Mouse (Mus musculus): ENCODE results near the gene Tctex1d1. TPM values are rescaled to one million over a fixed set of nuclear protein-coding genes. Genes with fewer than 3 reads are reported as not detected.

Tctex1d1 gene
- polyA plus RNA-seq, 1 experiment from 2014 or later = 0.31 TPM

- Histone ChIP-seq H3K4me1 (peaks cover 12% of the 10 kb centered on the region), H3K27me3 (ENCODE audit: poor library complexity, severe bottlenecking) (peaks cover 5% of the 10 kb centered on the region; the same call in 1 of the 2 replicates), H3K27ac (no peak overlapping the region), H3K9me3 (no peaks in the 10 kb centered on the region), H3K36me3 (replicated peaks) (no peaks in the 10 kb centered on the region), H3K4me3 (no peak overlapping the region)
- 86% methylated on average over 11 of the region's 11 CpGs for WGBS
- no peak for DNase-seq (ENCODE audit: extremely low spot score, low spot score)
These were observed 12.4 kb downstream of the Tctex1d1 start for GRCm38 (mm10) chr4:102990595-102991340.

- DNase-seq (ENCODE audit: extremely low spot score, low spot score) = no peak
These were observed 13.3 kb downstream of the Tctex1d1 start for GRCm38 (mm10) chr4:102991685-102992084.

GRCm38 (mm10) chr4:103004681-103005080 is 26.3 kb downstream of the Tctex1d1 start:
- H3K4me3 ChIP-seq = no peak overlapping the region
- DNase-seq (ENCODE audit: extremely low spot score, low spot score) = no peak
- WGBS = 93% methylated on average over 4 of the region's 4 CpGs
- H3K9me3 ChIP-seq = no peaks in the 10 kb centered on the region
- no peak overlapping the region for H3K27ac ChIP-seq
- no peaks in the 10 kb centered on the region for H3K27me3 ChIP-seq (ENCODE audit: poor library complexity, severe bottlenecking)
- no peaks in the 10 kb centered on the region for H3K36me3 ChIP-seq (replicated peaks)
- H3K4me1 ChIP-seq = peaks cover 16% of the 10 kb centered on the region

More at GRCm38 (mm10) chr4:102991685-102992084, 13.3 kb downstream of the Tctex1d1 start:
- no peaks in the 10 kb centered on the region for H3K9me3 ChIP-seq
- peaks cover 5% of the 10 kb centered on the region; the same call in 1 of the 2 replicates for H3K27me3 ChIP-seq (ENCODE audit: poor library complexity, severe bottlenecking)
- WGBS = 52% methylated on average over 3 of the region's 3 CpGs
- H3K27ac ChIP-seq = no peak overlapping the region
- no peak overlapping the region for H3K4me3 ChIP-seq
- no peaks in the 10 kb centered on the region for H3K36me3 ChIP-seq (replicated peaks)
- H3K4me1 ChIP-seq = peaks cover 12% of the 10 kb centered on the region

- WGBS = 67% methylated on average over 15 of the region's 15 CpGs
- H3K27ac ChIP-seq = peak overlapping the region; percentile 74
These were observed 27.0 kb downstream of the Tctex1d1 start for GRCm38 (mm10) chr4:103005190-103005945.

GRCm38 (mm10) chr4:103006266-103006665 is 27.9 kb downstream of the Tctex1d1 start:
- no peak for DNase-seq (ENCODE audit: extremely low spot score, low spot score)
- Histone ChIP-seq H3K4me3 (no peak overlapping the region), H3K4me1 (peaks cover 16% of the 10 kb centered on the region), H3K27me3 (ENCODE audit: poor library complexity, severe bottlenecking) (no peaks in the 10 kb centered on the region), H3K27ac (peak overlapping the region; percentile 74), H3K36me3 (replicated peaks) (no peaks in the 10 kb centered on the region), H3K9me3 (no peaks in the 10 kb centered on the region)
- WGBS = 83% methylated on average over 5 of the region's 5 CpGs

More at GRCm38 (mm10) chr4:103005190-103005945, 27.0 kb downstream of the Tctex1d1 start:
- Histone ChIP-seq H3K9me3 (no peaks in the 10 kb centered on the region), H3K27me3 (ENCODE audit: poor library complexity, severe bottlenecking) (no peaks in the 10 kb centered on the region), H3K4me3 (no peak overlapping the region), H3K36me3 (replicated peaks) (no peaks in the 10 kb centered on the region), H3K4me1 (peaks cover 16% of the 10 kb centered on the region)
- DNase-seq (ENCODE audit: extremely low spot score, low spot score) = no peak

GRCm38 (mm10) chr4:103006943-103007418 is 28.6 kb downstream of the Tctex1d1 start:
- Histone ChIP-seq H3K36me3 (replicated peaks) (no peaks in the 10 kb centered on the region), H3K4me1 (peaks cover 21% of the 10 kb centered on the region), H3K27me3 (ENCODE audit: poor library complexity, severe bottlenecking) (no peaks in the 10 kb centered on the region), H3K27ac (no peak overlapping the region), H3K9me3 (no peaks in the 10 kb centered on the region), H3K4me3 (no peak overlapping the region)
- WGBS = 61% methylated on average over 4 of the region's 4 CpGs
- no peak for DNase-seq (ENCODE audit: extremely low spot score, low spot score)

- H3K27me3 ChIP-seq (ENCODE audit: poor library complexity, severe bottlenecking) = no peaks in the 10 kb centered on the region
- H3K27ac ChIP-seq = no peak overlapping the region
- no peaks in the 10 kb centered on the region for H3K36me3 ChIP-seq (replicated peaks)
- no peaks in the 10 kb centered on the region for H3K9me3 ChIP-seq
- DNase-seq (ENCODE audit: extremely low spot score, low spot score) = no peak
- H3K4me1 ChIP-seq = peaks cover 43% of the 10 kb centered on the region
- no peak overlapping the region for H3K4me3 ChIP-seq
- WGBS = 90% methylated on average over 4 of the region's 4 CpGs
These were observed 32.3 kb downstream of the Tctex1d1 start for GRCm38 (mm10) chr4:103010734-103011133.

GRCm38 (mm10) chr4:103011823-103012222 is 33.4 kb downstream of the Tctex1d1 start:
- WGBS = 46% methylated on average over 7 of the region's 7 CpGs
- Histone ChIP-seq H3K27me3 (ENCODE audit: poor library complexity, severe bottlenecking) (no peaks in the 10 kb centered on the region), H3K4me1 (peaks cover 32% of the 10 kb centered on the region), H3K9me3 (no peaks in the 10 kb centered on the region), H3K4me3 (no peak overlapping the region), H3K27ac (no peak overlapping the region), H3K36me3 (replicated peaks) (no peaks in the 10 kb centered on the region)
- no peak for DNase-seq (ENCODE audit: extremely low spot score, low spot score)

- Histone ChIP-seq H3K27ac (peak overlapping the region; percentile 30; the same call in 1 of the 2 replicates), H3K4me3 (peak overlapping the region; percentile 8; the same call in 1 of the 2 replicates), H3K4me1 (peaks cover 27% of the 10 kb centered on the region), H3K9me3 (no peaks in the 10 kb centered on the region), H3K36me3 (replicated peaks) (no peaks in the 10 kb centered on the region), H3K27me3 (ENCODE audit: poor library complexity, severe bottlenecking) (no peaks in the 10 kb centered on the region)
- WGBS = 4% methylated on average over 4 of the region's 4 CpGs
- no peak for DNase-seq (ENCODE audit: extremely low spot score, low spot score)
These were observed 35.1 kb downstream of the Tctex1d1 start for GRCm38 (mm10) chr4:103013490-103013889.

GRCm38 (mm10) chr4:103026621-103027020 is 48.2 kb downstream of the Tctex1d1 start, which contains the start of gene Insl5:
Gene Insl5 (minus strand): TSS chr4:103026842.
- Histone ChIP-seq H3K27ac (no peak within 1 kb of the TSS), H3K36me3 (replicated peaks) (no peaks in the 10 kb centered on the region), H3K27me3 (ENCODE audit: poor library complexity, severe bottlenecking) (no peaks in the 10 kb centered on the region), H3K9me3 (no peaks in the 10 kb centered on the region), H3K4me3 (no peak within 1 kb of the TSS), H3K4me1 (0 out of 2 replicates have a peak, but pooled peaks cover 3% of the 10 kb centered on the region)
- DNase-seq (ENCODE audit: extremely low spot score, low spot score) = no peak
- WGBS = 96% methylated on average over 4 of the region's 4 CpGs

GRCm38 (mm10) chr4:103027745-103028144 is 49.3 kb downstream of the Tctex1d1 start:
- Histone ChIP-seq H3K4me3 (no peak overlapping the region), H3K36me3 (replicated peaks) (no peaks in the 10 kb centered on the region)
- DNase-seq (ENCODE audit: extremely low spot score, low spot score) = no peak

GRCm38 (mm10) chr4:103028177-103029088 is 50.0 kb downstream of the Tctex1d1 start:
- 0 out of 2 replicates have a peak, but pooled peaks cover 3% of the 10 kb centered on the region for H3K4me1 ChIP-seq
- WGBS = 82% methylated on average over 13 of the region's 13 CpGs
- no peaks in the 10 kb centered on the region for H3K9me3 ChIP-seq
- no peaks in the 10 kb centered on the region for H3K27me3 ChIP-seq (ENCODE audit: poor library complexity, severe bottlenecking)
- no peak overlapping the region for H3K4me3 ChIP-seq
- DNase-seq (ENCODE audit: extremely low spot score, low spot score) = no peak
- H3K27ac ChIP-seq = no peak overlapping the region
- no peaks in the 10 kb centered on the region for H3K36me3 ChIP-seq (replicated peaks)

More at GRCm38 (mm10) chr4:103027745-103028144, 49.3 kb downstream of the Tctex1d1 start:
- 90% methylated on average over 7 of the region's 7 CpGs for WGBS
- H3K27ac ChIP-seq = no peak overlapping the region
- no peaks in the 10 kb centered on the region for H3K9me3 ChIP-seq
- H3K4me1 ChIP-seq = 0 out of 2 replicates have a peak, but pooled peaks cover 3% of the 10 kb centered on the region
- H3K27me3 ChIP-seq (ENCODE audit: poor library complexity, severe bottlenecking) = no peaks in the 10 kb centered on the region

Data from forebrain, embryonic 10.5 days (tissue).